In genomic region chr17:86484087-86484737, GRCm38 (mm10) we compare ENCODE assay signal across 8 mouse cellular contexts. TPM values are rescaled to one million over a fixed set of nuclear protein-coding genes. Genes with fewer than 3 reads are reported as not detected.
A peak's percentile ranks its signal among the peaks of the same experiment; 100 is the strongest.
DNase-seq lines count a peak whose midpoint lies in the region; ATAC-seq and TF ChIP-seq lines count a peak whose summit lies in the region.

No protein-coding gene starts in this region.

- H3K9ac ChIP-seq in embryonic facial prominence, embryonic 11.5 days (replicated peaks; ENCODE audit: low read length), result no peak overlapping the region
- H3K9ac ChIP-seq in heart, postnatal 0 days (replicated peaks; ENCODE audit: low read depth, low read length), result no peak overlapping the region
- H3K9ac ChIP-seq in liver, embryonic 15.5 days, result no peak overlapping the region
- H3K9ac ChIP-seq in neural tube, embryonic 15.5 days (replicated peaks), result no peak overlapping the region

- H3K4me2 ChIP-seq in embryonic facial prominence, embryonic 11.5 days (ENCODE audit: low read depth, low read length), result no peak overlapping the region
- H3K4me2 ChIP-seq in heart, postnatal 0 days (ENCODE audit: low read depth, low read length), result no peak overlapping the region
- H3K4me2 ChIP-seq in liver, embryonic 15.5 days, result no peak overlapping the region
- H3K4me2 ChIP-seq in neural tube, embryonic 15.5 days, result no peak overlapping the region

- H3K27ac ChIP-seq in embryonic facial prominence, embryonic 11.5 days (replicated peaks; ENCODE audit: low read depth, low read length), result no peak overlapping the region
- H3K27ac ChIP-seq in heart, postnatal 0 days (ENCODE audit: low read depth), result no peak overlapping the region
- no peak overlapping the region for H3K27ac ChIP-seq in liver, embryonic 15.5 days (replicated peaks)
- no peak overlapping the region for H3K27ac ChIP-seq in neural tube, embryonic 15.5 days (replicated peaks)
- no peak overlapping the region for H3K27ac ChIP-seq in testis, adult 2 months (ENCODE audit: control insufficient read depth, insufficient read depth, low read depth, low read length)

- ATAC-seq in embryonic facial prominence, embryonic 11.5 days (replicated peaks; ENCODE audit: insufficient number of reproducible peaks, low FRiP score, low TSS enrichment, low read depth), result 0 out of 2 replicates have a peak, but pooled peaks have one; percentile 44
- peak; percentile 77 for ATAC-seq in heart, postnatal 0 days (ENCODE audit: insufficient read depth, low read depth)
- peak; percentile 69 for ATAC-seq in liver, embryonic 15.5 days (ENCODE audit: insufficient read depth)
- peak; percentile 45; the same call in 1 of the 2 replicates for ATAC-seq in neural tube, embryonic 15.5 days (ENCODE audit: low FRiP score)

- TF ChIP-seq EP300 in heart, postnatal 0 days (IDR thresholded peaks at IDR 0.05; ENCODE audit: low read depth), result no peak

- H3K4me1 ChIP-seq in embryonic facial prominence, embryonic 11.5 days (ENCODE audit: control insufficient read depth, insufficient read depth, low read length), result no peaks in the 10 kb centered on the region
- H3K4me1 ChIP-seq in heart, postnatal 0 days (ENCODE audit: control insufficient read depth, insufficient read depth), result no peaks in the 10 kb centered on the region
- peaks cover 11% of the 10 kb centered on the region for H3K4me1 ChIP-seq in liver, embryonic 15.5 days (replicated peaks)
- 0 out of 2 replicates have a peak, but pooled peaks cover 3% of the 10 kb centered on the region for H3K4me1 ChIP-seq in neural tube, embryonic 15.5 days
- H3K4me1 ChIP-seq in testis, adult 2 months (ENCODE audit: control insufficient read depth, insufficient read depth, low read length), result no peaks in the 10 kb centered on the region

- no peak for TF ChIP-seq POLR2A in testis, adult 2 months (IDR thresholded peaks at IDR 0.05; ENCODE audit: control insufficient read depth, low read depth, low read length)

- peak; percentile 82 for DNase-seq in 416B (ENCODE audit: low read depth)
- DNase-seq in adrenal gland, postnatal 14 days, result peak; percentile 90
- peak; percentile 83 for DNase-seq in embryonic facial prominence, embryonic 11.5 days (ENCODE audit: low spot score)
- peak; percentile 79 for DNase-seq in heart, postnatal 0 days (ENCODE audit: low spot score)
- peak; percentile 89 to 90 for DNase-seq in kidney, postnatal 4 days

- H3K36me3 ChIP-seq in embryonic facial prominence, embryonic 11.5 days (replicated peaks; ENCODE audit: control insufficient read depth, insufficient read depth, low read depth, low read length), result no peaks in the 10 kb centered on the region
- H3K36me3 ChIP-seq in heart, postnatal 0 days (replicated peaks; ENCODE audit: control insufficient read depth, insufficient read depth, low read length), result no peaks in the 10 kb centered on the region
- no peaks in the 10 kb centered on the region for H3K36me3 ChIP-seq in liver, embryonic 15.5 days (replicated peaks)
- no peaks in the 10 kb centered on the region for H3K36me3 ChIP-seq in neural tube, embryonic 15.5 days
- H3K36me3 ChIP-seq in testis, adult 2 months (ENCODE audit: control insufficient read depth, insufficient read depth, low read length), result no peaks in the 10 kb centered on the region

- no peak overlapping the region for H3K4me3 ChIP-seq in embryonic facial prominence, embryonic 11.5 days (ENCODE audit: low read depth, low read length)
- H3K4me3 ChIP-seq in heart, postnatal 0 days (ENCODE audit: low read depth, low read length), result no peak overlapping the region
- H3K4me3 ChIP-seq in liver, embryonic 15.5 days (replicated peaks), result no peak overlapping the region
- no peak overlapping the region for H3K4me3 ChIP-seq in neural tube, embryonic 15.5 days (replicated peaks)
- H3K4me3 ChIP-seq in testis, adult 2 months (ENCODE audit: control insufficient read depth, low read depth, low read length), result no peak overlapping the region

- no peaks in the 10 kb centered on the region for H3K9me3 ChIP-seq in embryonic facial prominence, embryonic 11.5 days (replicated peaks; ENCODE audit: control insufficient read depth, low read length)
- no peaks in the 10 kb centered on the region for H3K9me3 ChIP-seq in heart, postnatal 0 days (replicated peaks; ENCODE audit: control insufficient read depth, low read length)
- no peaks in the 10 kb centered on the region for H3K9me3 ChIP-seq in liver, embryonic 15.5 days (replicated peaks)
- no peaks in the 10 kb centered on the region for H3K9me3 ChIP-seq in neural tube, embryonic 15.5 days (replicated peaks)

- 14% methylated on average over 3 of the region's 3 CpGs for WGBS in embryonic facial prominence, embryonic 11.5 days
- WGBS in heart, postnatal 0 days, result 8% methylated on average over 3 of the region's 3 CpGs
- 1% methylated on average over 3 of the region's 3 CpGs for WGBS in liver, embryonic 15.5 days (ENCODE audit: insufficient replicate concordance)
- 12% methylated on average over 3 of the region's 3 CpGs for WGBS in neural tube, embryonic 15.5 days

- no peaks in the 10 kb centered on the region for H3K27me3 ChIP-seq in embryonic facial prominence, embryonic 11.5 days (ENCODE audit: control insufficient read depth, insufficient read depth, low read length)
- H3K27me3 ChIP-seq in heart, postnatal 0 days (ENCODE audit: control insufficient read depth, insufficient read depth, low read length), result no peaks in the 10 kb centered on the region
- no peaks in the 10 kb centered on the region for H3K27me3 ChIP-seq in liver, embryonic 15.5 days
- H3K27me3 ChIP-seq in neural tube, embryonic 15.5 days (replicated peaks), result no peaks in the 10 kb centered on the region
- H3K27me3 ChIP-seq in testis, adult 2 months (ENCODE audit: control insufficient read depth, insufficient read depth, low read length), result no peaks in the 10 kb centered on the region

- peak; percentile 96 for TF ChIP-seq CTCF in heart, postnatal 0 days (IDR thresholded peaks at IDR 0.05; ENCODE audit: low read depth)
- TF ChIP-seq CTCF in testis, adult 2 months (IDR thresholded peaks at IDR 0.05; ENCODE audit: control insufficient read depth, insufficient read depth, insufficient replicate concordance, low read depth, low read length), result 0 out of 2 replicates have a peak, but pooled peaks have one; percentile 22

RNA-seq across cellular contexts. Expression of gene Gm10309, which starts 20.8 kb away (rescaled TPM):
- 0.38 TPM in 1 of 2 replicates, not detected in the other for total RNA-seq in adrenal gland, postnatal 14 days (2021)
- polyA plus RNA-seq in embryonic facial prominence, embryonic 11.5 days (2014; fragmentation: Nextera tagmentation; extraction: Ambion mirVana), result 0.14 TPM in 1 of 2 replicates, not detected in the other
- total RNA-seq in heart, postnatal 0 days (2014; rRNA removed; ENCODE audit: low replicate concordance), result not detected in 2 replicates
- 0.10 and 0.12 TPM in 2 replicates for polyA plus RNA-seq in heart, postnatal 0 days (2015; fragmentation: Nextera tagmentation; extraction: Ambion mirVana)
- polyA plus RNA-seq in liver, embryonic 15.5 days (2015; fragmentation: Nextera tagmentation; extraction: Ambion mirVana), result not detected in 2 replicates
- polyA plus RNA-seq in neural tube, embryonic 15.5 days (2015; fragmentation: Nextera tagmentation; extraction: Ambion mirVana), result 0.46 and 0.49 TPM in 2 replicates
- polyA plus RNA-seq in testis, adult 2 months (2012; rRNA removed), result 5.3 and 5.4 TPM in 2 replicates
